Mouse (Mus musculus) spleen, adult 2 months (tissue): ENCODE results near the gene Aktip. TPM values are rescaled to one million over a fixed set of nuclear protein-coding genes. Genes with fewer than 3 reads are reported as not detected.

Experiments used
- DNase-seq, 2 experiments: peaks; one replicate each; pipeline versions ENCODE4 v3.0.0 to v3.0.0-alpha.2; 2012 to 2021; ENCODE audit warnings: low spot score in 2 of 2, low read depth in 1 of 2
- H3K27ac ChIP-seq: fragments of 200-500 bp; 2 replicates; pipeline ENCODE4 v1.5.1; 2012; ENCODE audit warnings: low read length, inconsistent platforms; ENCODE audit not compliant: insufficient read depth
- H3K27me3 ChIP-seq: fragments of 200-500 bp; 2 replicates; pipeline ENCODE4 v1.6.1; 2012; ENCODE audit warnings: mild to moderate bottlenecking, moderate library complexity, low read length, inconsistent platforms; ENCODE audit not compliant: control insufficient read depth, insufficient read depth
- H3K36me3 ChIP-seq: fragments of 200-500 bp; 2 replicates; pipeline ENCODE4 v1.6.1; 2012; ENCODE audit warnings: mild to moderate bottlenecking, low read length, inconsistent platforms; ENCODE audit not compliant: control insufficient read depth, insufficient read depth
- H3K4me1 ChIP-seq: fragments of 200-500 bp; 2 replicates; pipeline ENCODE4 v1.6.1; 2011; ENCODE audit warnings: inconsistent platforms; ENCODE audit not compliant: control insufficient read depth, insufficient read depth, insufficient read length
- H3K4me3 ChIP-seq: fragments of 200-500 bp; 2 replicates; pipeline ENCODE4 v1.5.1; 2011; ENCODE audit warnings: mild to moderate bottlenecking, inconsistent platforms; ENCODE audit not compliant: insufficient read depth, insufficient read length; ENCODE audit errors: extremely low read depth
- CTCF ChIP-seq: fragments of 200-500 bp; IDR thresholded peaks from 2 replicates; pipeline ENCODE4 v1.5.1; 2011; ENCODE audit warnings: mild to moderate bottlenecking, inconsistent platforms; ENCODE audit not compliant: insufficient read depth, insufficient read length, insufficient replicate concordance; ENCODE audit errors: extremely low read depth
- POLR2A ChIP-seq: fragments of 200-500 bp; IDR thresholded peaks from 2 replicates; pipeline ENCODE4 v1.6.1; 2011; ENCODE audit warnings: low read depth, low read length, inconsistent platforms
- WGBS: fragments of 180-500 bp; shearing (Covaris S2); methylation state at CpG from one replicate; pipeline ENCODE4 v1.1.7; 2018; 5-methylcytosine and 5-hydroxymethylcytosine counted together
- polyA plus RNA-seq: library from polyadenylated mRNA; depleted of rRNA; stranded (reverse); fragments of >200 nt; gene quantifications from 2 replicates; pipeline ENCODE4 v1.2.3, GENCODE M21; 2012

Gene Aktip
- polyA plus RNA-seq, 1 experiment, result 9.6 TPM

- peaks cover 33% of the 10 kb centered on the region for H3K36me3 ChIP-seq
- no peaks in the 10 kb centered on the region for H3K27me3 ChIP-seq
- H3K4me1 ChIP-seq, result no peaks in the 10 kb centered on the region
- H3K4me3 ChIP-seq, result no peak overlapping the region
- 90% methylated on average over 11 of the region's 11 CpGs for WGBS
- TF ChIP-seq CTCF (no peak), POLR2A (no peak)
- no peak overlapping the region for H3K27ac ChIP-seq
- no peak for DNase-seq
Measured at GRCm38 (mm10) chr8:91114910-91115309, 84.9 kb downstream of the Aktip start.

- Histone ChIP-seq H3K4me3 (no peak overlapping the region), H3K36me3 (peaks cover 33% of the 10 kb centered on the region), H3K27ac (no peak overlapping the region), H3K4me1 (no peaks in the 10 kb centered on the region), H3K27me3 (no peaks in the 10 kb centered on the region)
- DNase-seq, result no peak
- WGBS, result 92% methylated on average over 5 of the region's 5 CpGs
- TF ChIP-seq POLR2A (no peak), CTCF (no peak)
Measured at GRCm38 (mm10) chr8:91114428-91114827, 85.3 kb downstream of the Aktip start.

GRCm38 (mm10) chr8:91111868-91112477 is 87.8 kb downstream of the Aktip start:
- Histone ChIP-seq H3K27me3 (no peaks in the 10 kb centered on the region), H3K4me3 (no peak overlapping the region), H3K36me3 (peaks cover 31% of the 10 kb centered on the region), H3K4me1 (no peaks in the 10 kb centered on the region), H3K27ac (no peak overlapping the region)
- WGBS, result 64% methylated on average over 5 of the region's 5 CpGs
- TF ChIP-seq POLR2A (no peak), CTCF (no peak)
- no peak for DNase-seq

- no peaks in the 10 kb centered on the region for H3K27me3 ChIP-seq
- WGBS, result 95% methylated on average over 12 of the region's 12 CpGs
- H3K4me1 ChIP-seq, result no peaks in the 10 kb centered on the region
- DNase-seq, result no peak
- no peak for TF ChIP-seq CTCF
- no peak for TF ChIP-seq POLR2A
- H3K36me3 ChIP-seq, result peaks cover 39% of the 10 kb centered on the region
- no peak overlapping the region for H3K27ac ChIP-seq
- no peak overlapping the region for H3K4me3 ChIP-seq
Measured at GRCm38 (mm10) chr8:91106271-91106670, 93.5 kb downstream of the Aktip start.

GRCm38 (mm10) chr8:91098106-91098505 is 101.7 kb downstream of the Aktip start:
- 89% methylated on average over 6 of the region's 6 CpGs for WGBS
- no peak for DNase-seq
- Histone ChIP-seq H3K4me1 (no peaks in the 10 kb centered on the region), H3K36me3 (peaks cover 46% of the 10 kb centered on the region), H3K27ac (no peak overlapping the region), H3K4me3 (no peak overlapping the region), H3K27me3 (no peaks in the 10 kb centered on the region)
- TF ChIP-seq POLR2A, result no peak
- no peak for TF ChIP-seq CTCF

GRCm38 (mm10) chr8:91094135-91094534 is 105.6 kb downstream of the Aktip start:
- no peak for DNase-seq
- peaks cover 48% of the 10 kb centered on the region for H3K36me3 ChIP-seq
- H3K4me1 ChIP-seq, result no peaks in the 10 kb centered on the region
- H3K27ac ChIP-seq, result no peak overlapping the region
- 96% methylated on average over 5 of the region's 5 CpGs for WGBS
- H3K27me3 ChIP-seq, result no peaks in the 10 kb centered on the region
- no peak overlapping the region for H3K4me3 ChIP-seq
- no peak for TF ChIP-seq CTCF
- TF ChIP-seq POLR2A, result no peak

GRCm38 (mm10) chr8:91089601-91090000 is 110.2 kb downstream of the Aktip start:
- WGBS, result 93% methylated on average over 2 of the region's 2 CpGs
- TF ChIP-seq CTCF, result no peak
- no peak for TF ChIP-seq POLR2A
- Histone ChIP-seq H3K27me3 (no peaks in the 10 kb centered on the region), H3K27ac (no peak overlapping the region), H3K4me1 (no peaks in the 10 kb centered on the region), H3K36me3 (peaks cover 49% of the 10 kb centered on the region), H3K4me3 (no peak overlapping the region)
- DNase-seq, result no peak

GRCm38 (mm10) chr8:91088452-91088851 is 111.3 kb downstream of the Aktip start:
- no peaks in the 10 kb centered on the region for H3K27me3 ChIP-seq
- H3K27ac ChIP-seq, result no peak overlapping the region
- no peak for TF ChIP-seq CTCF
- TF ChIP-seq POLR2A, result no peak
- H3K36me3 ChIP-seq, result peaks cover 43% of the 10 kb centered on the region
- no peaks in the 10 kb centered on the region for H3K4me1 ChIP-seq
- WGBS, result 91% methylated on average over 7 of the region's 7 CpGs
- H3K4me3 ChIP-seq, result no peak overlapping the region
- DNase-seq, result no peak
